Mouse (Mus musculus) hindbrain, embryonic 16.5 days (tissue): Measurements from ENCODE around the gene Usp19. TPM values are rescaled to one million over a fixed set of nuclear protein-coding genes. Genes with fewer than 3 reads are reported as not detected.

Experiments
- ATAC-seq: fragments of 200-750 bp; cut with Nextera tagmentation; 2 replicates; pipeline ENCODE4 v1.8.0; 2017; ENCODE audit warnings: moderate TSS enrichment, moderate library complexity
- H3K27ac ChIP-seq: fragments of 300-500 bp; sonication (generic); 2 replicates; pipeline ENCODE4 v1.5.1; 2014; ENCODE audit warnings: low read depth, mild to moderate bottlenecking, control low read depth, low read length, moderate library complexity
- H3K27me3 ChIP-seq: fragments of 300-500 bp; sonication (generic); replicated peaks from 2 replicates; pipeline ENCODE4 v1.6.1; 2014; ENCODE audit warnings: low read length; ENCODE audit not compliant: control insufficient read depth, insufficient read depth
- H3K36me3 ChIP-seq: fragments of 300-500 bp; sonication (generic); 2 replicates; pipeline ENCODE4 v1.6.1; 2014; ENCODE audit warnings: mild to moderate bottlenecking, low read length, moderate library complexity, mixed read lengths; ENCODE audit not compliant: control insufficient read depth, insufficient read depth
- H3K4me1 ChIP-seq: fragments of 300-500 bp; sonication (generic); 2 replicates; pipeline ENCODE4 v1.6.1; 2014; ENCODE audit warnings: low read depth, low read length; ENCODE audit not compliant: control insufficient read depth, insufficient read depth
- H3K4me2 ChIP-seq: fragments of 300-500 bp; sonication (generic); 2 replicates; pipeline ENCODE4 v1.6.1; 2014; ENCODE audit warnings: mild to moderate bottlenecking, low read length, control low read depth, moderate library complexity
- H3K4me3 ChIP-seq: fragments of 300-500 bp; sonication (generic); 2 replicates; pipeline ENCODE4 v1.5.1; 2014; ENCODE audit warnings: mild to moderate bottlenecking, low read length, control low read depth, moderate library complexity
- H3K9ac ChIP-seq: fragments of 300-500 bp; sonication (generic); 2 replicates; pipeline ENCODE4 v1.6.1; 2014; ENCODE audit warnings: low read depth, mild to moderate bottlenecking, control low read depth, low read length, moderate library complexity
- H3K9me3 ChIP-seq: fragments of 300-500 bp; sonication (generic); 2 replicates; pipeline ENCODE4 v1.6.1; 2014; ENCODE audit warnings: mild to moderate bottlenecking, low read length, moderate library complexity; ENCODE audit not compliant: control insufficient read depth
- WGBS: fragments of 180-500 bp; shearing (Covaris S2); extraction: QIAGEN DNeasy Blood & Tissue Kit; methylation state at CpG from one replicate; pipeline ENCODE4 v1.1.7; 2014; 5-methylcytosine and 5-hydroxymethylcytosine counted together
- polyA plus RNA-seq: library from polyadenylated mRNA; unstranded; fragments of >200 nt; fragmentation: Nextera tagmentation; extraction: Ambion mirVana; gene quantifications from 2 replicates; pipeline ENCODE4 v1.2.1, GENCODE M21; 2015

Gene Usp19
- polyA plus RNA-seq, 1 experiment from 2014 or later = 56.3 TPM

DNA sequence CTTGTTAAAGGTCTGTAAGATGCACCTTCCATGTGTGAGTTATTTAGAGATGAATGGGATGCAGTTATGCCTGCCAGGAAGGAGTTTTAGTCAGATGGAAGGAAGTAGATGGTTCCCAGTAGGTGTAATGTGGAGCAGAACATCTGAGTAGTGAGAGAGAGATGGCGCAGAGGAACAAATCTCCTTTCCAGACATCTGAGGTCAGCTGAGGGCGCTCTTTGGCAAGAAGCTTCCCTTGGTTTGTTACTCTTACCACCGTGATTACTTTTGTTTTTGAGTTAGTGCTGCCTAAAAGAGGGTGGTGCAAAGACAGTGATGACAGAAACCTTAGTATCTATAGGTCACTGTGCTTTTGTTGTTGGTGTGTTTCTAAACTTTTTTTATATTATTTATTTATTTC, 35.0 kb downstream of the Usp19 start:
- Histone ChIP-seq H3K9me3 (no peaks in the 10 kb centered on the region), H3K27ac (no peak overlapping the region), H3K4me2 (no peak overlapping the region), H3K27me3 (no peaks in the 10 kb centered on the region), H3K9ac (no peak overlapping the region), H3K36me3 (peaks cover 4% of the 10 kb centered on the region; the same call in 1 of the 2 replicates), H3K4me3 (no peak overlapping the region), H3K4me1 (no peaks in the 10 kb centered on the region; the same call in 1 of the 2 replicates)
- no peak for ATAC-seq
- 85% methylated on average over 3 of the region's 3 CpGs for WGBS

DNA sequence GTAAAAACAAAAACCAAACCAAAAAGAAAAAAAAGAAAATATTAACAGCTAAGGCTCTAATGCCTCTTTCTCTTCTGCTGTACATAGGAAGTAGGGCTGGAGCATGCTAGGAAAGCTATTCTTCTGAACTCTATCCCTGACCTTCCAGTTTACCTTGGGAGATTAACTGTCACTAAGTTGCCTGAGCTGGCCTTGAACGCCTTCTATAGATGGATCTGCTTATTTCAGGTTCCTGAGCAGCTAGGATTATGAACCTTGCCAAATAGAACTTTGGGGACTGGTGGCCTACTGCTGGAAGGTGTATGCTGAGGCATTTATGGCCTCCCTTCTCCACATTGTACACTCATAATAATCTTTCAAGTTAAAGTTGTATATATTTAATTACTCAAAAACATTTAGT, 40.6 kb downstream of the Usp19 start:
- H3K27ac ChIP-seq = no peak overlapping the region
- H3K4me2 ChIP-seq = no peak overlapping the region
- no peaks in the 10 kb centered on the region for H3K9me3 ChIP-seq
- peaks cover 30% of the 10 kb centered on the region for H3K36me3 ChIP-seq
- no peak overlapping the region for H3K4me3 ChIP-seq
- WGBS = 92% methylated on average over 1 of the region's 1 CpGs
- H3K4me1 ChIP-seq = no peaks in the 10 kb centered on the region
- no peaks in the 10 kb centered on the region for H3K27me3 ChIP-seq
- H3K9ac ChIP-seq = no peak overlapping the region
- ATAC-seq = no peak

DNA sequence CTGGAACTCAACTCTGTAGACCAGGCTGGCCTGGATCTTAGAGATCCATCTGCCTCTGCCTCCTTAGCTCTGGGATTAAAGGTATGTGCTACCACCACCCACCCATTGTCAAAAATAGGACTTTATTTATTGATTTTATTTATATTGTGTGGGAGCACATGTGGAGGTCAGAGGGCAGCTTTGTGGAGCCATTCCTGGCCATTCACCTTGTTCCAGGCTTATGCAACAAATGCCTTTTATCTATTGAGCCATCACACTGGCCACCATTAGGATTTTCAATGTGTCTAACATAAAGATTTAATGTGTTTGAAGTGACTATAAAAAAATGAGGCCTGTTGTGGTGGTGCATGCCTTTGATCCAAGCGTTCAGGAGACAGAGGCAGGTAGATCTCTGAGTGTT, 41.1 kb downstream of the Usp19 start:
- no peak overlapping the region for H3K27ac ChIP-seq
- no peaks in the 10 kb centered on the region for H3K9me3 ChIP-seq
- H3K4me1 ChIP-seq = no peaks in the 10 kb centered on the region
- H3K4me2 ChIP-seq = no peak overlapping the region
- no peak overlapping the region for H3K9ac ChIP-seq
- H3K4me3 ChIP-seq = no peak overlapping the region
- no peaks in the 10 kb centered on the region for H3K27me3 ChIP-seq
- ATAC-seq = no peak
- peaks cover 32% of the 10 kb centered on the region for H3K36me3 ChIP-seq
- WGBS = 93% methylated on average over 1 of the region's 1 CpGs

DNA sequence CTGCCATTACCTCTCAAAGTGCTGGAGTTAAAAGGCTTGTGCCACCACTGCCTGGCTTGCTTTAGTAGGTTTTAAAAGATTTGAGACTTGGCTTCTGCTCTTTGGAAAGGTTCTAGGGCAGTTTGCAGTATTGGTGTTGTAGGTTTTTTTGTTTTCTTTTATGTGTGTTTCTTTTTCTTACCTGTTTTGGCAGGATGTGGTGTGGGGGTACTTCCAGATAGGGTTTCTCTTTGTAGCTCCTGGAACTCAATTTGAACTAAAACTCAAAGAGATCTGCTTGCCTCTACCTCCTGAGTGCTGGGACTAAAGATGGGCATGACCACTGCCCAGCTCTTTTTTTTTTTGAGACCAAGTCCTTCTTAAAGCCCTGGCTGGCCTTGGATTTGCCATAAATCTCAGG, 50.4 kb downstream of the Usp19 start:
- Histone ChIP-seq H3K4me2 (no peak overlapping the region), H3K27me3 (no peaks in the 10 kb centered on the region), H3K4me3 (no peak overlapping the region), H3K27ac (no peak overlapping the region), H3K9ac (no peak overlapping the region), H3K9me3 (no peaks in the 10 kb centered on the region), H3K4me1 (no peaks in the 10 kb centered on the region), H3K36me3 (peaks cover 39% of the 10 kb centered on the region)
- ATAC-seq = no peak

DNA sequence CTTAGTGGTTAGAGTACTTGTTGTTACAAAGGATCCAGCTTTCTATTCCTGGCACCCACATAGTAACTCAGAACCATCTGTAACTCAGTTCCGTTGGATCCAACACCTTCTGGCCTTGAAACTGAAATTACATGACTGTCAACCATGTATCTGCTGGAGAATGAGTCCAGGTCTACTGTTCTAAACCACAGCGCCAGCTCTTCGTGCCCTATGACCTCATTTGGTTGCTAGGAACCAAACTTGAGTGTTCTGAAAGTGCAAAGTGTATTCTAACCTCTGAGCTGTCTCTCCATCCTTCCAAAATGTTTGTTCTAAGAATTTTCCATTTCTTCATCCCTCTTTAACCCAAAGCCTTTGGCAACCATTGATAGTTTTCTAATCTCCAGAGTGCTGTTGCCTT, 55.6 kb downstream of the Usp19 start:
- no peaks in the 10 kb centered on the region for H3K27me3 ChIP-seq
- peaks cover 43% of the 10 kb centered on the region for H3K36me3 ChIP-seq
- no peaks in the 10 kb centered on the region for H3K4me1 ChIP-seq
- H3K9ac ChIP-seq = no peak overlapping the region
- H3K4me3 ChIP-seq = no peak overlapping the region
- 94% methylated on average over 3 of the region's 3 CpGs for WGBS
- no peak for ATAC-seq
- no peak overlapping the region for H3K4me2 ChIP-seq
- no peaks in the 10 kb centered on the region for H3K9me3 ChIP-seq
- H3K27ac ChIP-seq = no peak overlapping the region

DNA sequence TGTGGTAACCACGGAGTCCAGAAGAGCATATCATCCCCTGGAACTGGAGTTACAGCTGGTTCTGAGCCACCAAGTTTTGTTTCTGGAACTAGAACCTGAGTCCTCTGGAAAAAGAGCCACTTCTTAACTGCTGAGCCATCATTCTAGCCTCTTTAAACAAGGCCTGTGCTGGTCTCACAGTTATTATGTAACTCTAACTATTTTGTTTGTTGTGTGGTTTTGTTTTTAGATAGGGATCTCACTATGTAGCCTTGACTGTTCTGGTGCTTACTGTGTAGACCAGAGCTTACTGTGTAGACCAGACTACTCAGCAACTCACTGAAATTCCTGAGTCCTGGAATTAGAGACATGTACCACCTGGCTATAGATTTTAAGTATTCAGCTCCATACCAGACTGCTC, 56.5 kb downstream of the Usp19 start:
- H3K27ac ChIP-seq = no peak overlapping the region
- ATAC-seq = no peak
- WGBS = 94% methylated on average over 1 of the region's 1 CpGs
- H3K4me1 ChIP-seq = no peaks in the 10 kb centered on the region
- no peaks in the 10 kb centered on the region for H3K9me3 ChIP-seq
- H3K9ac ChIP-seq = no peak overlapping the region
- H3K36me3 ChIP-seq = peaks cover 39% of the 10 kb centered on the region
- no peak overlapping the region for H3K4me3 ChIP-seq
- H3K27me3 ChIP-seq = no peaks in the 10 kb centered on the region
- H3K4me2 ChIP-seq = no peak overlapping the region

Other genes starting within 250 kb of the Usp19 start
- 75.4 and 90.0 TPM in 2 replicates for gene Dag1, start 226.6 kb upstream of the Usp19 start, polyA plus RNA-seq
- 142 and 145 TPM in 2 replicates for gene Nicn1, start 200.2 kb upstream of the Usp19 start, polyA plus RNA-seq
- gene Amt, start 193.7 kb upstream of the Usp19 start, polyA plus RNA-seq = 23.3 and 26.3 TPM in 2 replicates
- 278 TPM in 2 replicates for gene Rhoa, start 184.5 kb upstream of the Usp19 start, polyA plus RNA-seq
- gene Tcta, start 184.4 kb upstream of the Usp19 start, polyA plus RNA-seq = 51.6 and 57.2 TPM in 2 replicates
- gene Gpx1, start 151.7 kb upstream of the Usp19 start, polyA plus RNA-seq = 451 and 453 TPM in 2 replicates
- gene Usp4, start 142.7 kb upstream of the Usp19 start, polyA plus RNA-seq = 116 and 127 TPM in 2 replicates
- 1.5 and 2.7 TPM in 2 replicates for gene 1700102P08Rik, start 97.8 kb upstream of the Usp19 start, polyA plus RNA-seq
- gene Ccdc36, start 62.1 kb upstream of the Usp19 start, polyA plus RNA-seq = 1.6 and 1.7 TPM in 2 replicates
- gene BC048562, start 54.1 kb upstream of the Usp19 start, polyA plus RNA-seq = not detected in 2 replicates
- 57.6 and 68.3 TPM in 2 replicates for gene Ccdc71, start 30.1 kb upstream of the Usp19 start, polyA plus RNA-seq
- gene Klhdc8b, start 29.0 kb upstream of the Usp19 start, polyA plus RNA-seq = 54.8 and 68.6 TPM in 2 replicates
- 17.1 and 26.5 TPM in 2 replicates for gene Lamb2, start 10.9 kb upstream of the Usp19 start, polyA plus RNA-seq
- 62.3 and 64.6 TPM in 2 replicates for gene Qars, start 17.1 kb downstream of the Usp19 start, polyA plus RNA-seq
- 106 and 126 TPM in 2 replicates for gene Qrich1, start 26.2 kb downstream of the Usp19 start, polyA plus RNA-seq
- gene Impdh2, start 69.7 kb downstream of the Usp19 start, polyA plus RNA-seq = 101 and 110 TPM in 2 replicates
- 71.8 and 78.2 TPM in 2 replicates for gene Ndufaf3, start 76.8 kb downstream of the Usp19 start, polyA plus RNA-seq
- gene Dalrd3, start 79.3 kb downstream of the Usp19 start, polyA plus RNA-seq = 328 and 331 TPM in 2 replicates
- 326 and 352 TPM in 2 replicates for gene Wdr6, start 88.1 kb downstream of the Usp19 start, polyA plus RNA-seq
- 40.1 and 40.2 TPM in 2 replicates for gene P4htm, start 107.1 kb downstream of the Usp19 start, polyA plus RNA-seq
- 44.6 and 48.0 TPM in 2 replicates for gene Arih2, start 158.8 kb downstream of the Usp19 start, polyA plus RNA-seq
- 48.7 and 51.3 TPM in 2 replicates for gene Slc25a20, start 171.5 kb downstream of the Usp19 start, polyA plus RNA-seq
- 36.8 and 52.8 TPM in 2 replicates for gene Prkar2a, start 198.7 kb downstream of the Usp19 start, polyA plus RNA-seq